In the genomic region with DNA sequence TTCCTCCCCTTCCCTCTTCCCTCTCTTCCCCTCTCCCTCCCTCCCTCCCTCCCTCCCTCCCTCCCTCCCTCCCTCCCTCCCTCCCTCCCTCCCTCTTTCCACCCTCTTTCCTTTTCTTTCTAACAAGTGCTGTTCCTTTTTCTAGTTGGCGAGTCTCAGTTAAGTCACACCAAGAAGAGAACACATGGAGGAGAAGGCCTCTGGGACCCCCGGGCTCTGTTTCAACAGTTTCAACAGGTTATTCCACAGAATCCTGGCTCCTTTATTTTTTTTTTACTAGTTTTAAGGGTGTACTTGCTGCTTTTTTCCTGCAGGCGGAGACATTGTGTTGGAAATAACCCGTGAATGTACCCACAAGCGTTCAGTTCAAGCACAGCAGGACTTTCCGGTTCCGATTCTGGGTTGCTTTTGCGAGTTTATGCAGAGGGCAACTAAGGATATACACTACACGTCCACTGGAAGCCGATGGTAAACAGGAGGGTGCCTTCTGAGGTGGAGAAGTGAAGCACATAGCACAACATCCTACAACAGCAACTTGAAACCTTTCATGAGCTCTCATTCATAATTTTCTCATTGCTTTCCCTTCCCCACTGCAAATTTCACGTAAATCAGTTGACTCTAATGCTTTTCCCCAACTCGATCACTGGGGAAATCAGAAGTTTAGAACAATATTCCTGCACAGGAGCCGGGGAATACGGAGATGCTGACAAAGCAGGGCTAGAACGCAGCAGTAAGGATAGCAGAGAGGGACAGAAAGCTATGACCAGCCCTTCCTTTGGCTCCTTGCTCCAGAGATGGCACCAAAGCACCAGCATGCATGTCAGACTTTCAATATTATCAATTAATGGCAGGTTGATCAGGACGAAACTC, we compare ENCODE assay signal across 8 mouse cellular contexts. TPM values are rescaled to one million over a fixed set of nuclear protein-coding genes. Genes with fewer than 3 reads are reported as not detected.
DNase-seq lines count a peak whose midpoint lies in the region; ATAC-seq and TF ChIP-seq lines count a peak whose summit lies in the region.

No protein-coding gene starts in this region.

- peak; percentile 56 for DNase-seq in MEL-GATA-1-ER (ENCODE audit: extremely low read depth, low read depth)
- peak; percentile 64 for DNase-seq in cerebellum, adult 2 months
- peak; percentile 44 to 83 for DNase-seq in frontal cortex, adult 2 months (ENCODE audit: extremely low spot score in 1 of 2, low spot score in 1 of 2)
- DNase-seq in layer of hippocampus, postnatal 10 days (ENCODE audit: low spot score in 2 of 2): peak; percentile 55 to 74
- DNase-seq in lung, postnatal 0 days (ENCODE audit: low spot score): peak; percentile 85
- peak; percentile 30 for DNase-seq in ovary, postnatal 36 days (ENCODE audit: low spot score)
- peak; percentile 59 for DNase-seq in thymus, postnatal 25 days

- H3K4me3 ChIP-seq in cerebellum, adult 2 months (replicated peaks; ENCODE audit: insufficient read depth, low read depth, low read length): peak overlapping the region; percentile 64
- peak overlapping the region; percentile 45 for H3K4me3 ChIP-seq in hindbrain, embryonic 12.5 days
- H3K4me3 ChIP-seq in lung, postnatal 0 days (ENCODE audit: low read depth, low read length): peak overlapping the region; percentile 36

- TF ChIP-seq CTCF in cerebellum, adult 2 months (IDR thresholded peaks at IDR 0.05; ENCODE audit: borderline replicate concordance, insufficient read depth, low read depth, low read length): peak; percentile 63; the same call in 1 of the 2 replicates
- TF ChIP-seq CTCF in lung, postnatal 0 days (IDR thresholded peaks at IDR 0.05): peak; percentile 83

- no peaks in the 10 kb centered on the region for H3K4me1 ChIP-seq in cerebellum, adult 2 months (ENCODE audit: control insufficient read depth, insufficient read depth, low read length)
- H3K4me1 ChIP-seq in hindbrain, embryonic 12.5 days: no peaks in the 10 kb centered on the region
- H3K4me1 ChIP-seq in lung, postnatal 0 days (ENCODE audit: insufficient read depth, low read depth, low read length): no peaks in the 10 kb centered on the region

- no peak for TF ChIP-seq POLR2A in cerebellum, adult 2 months (IDR thresholded peaks at IDR 0.05; ENCODE audit: borderline replicate concordance, insufficient read depth, low read length)

- peak overlapping the region; percentile 60 for H3K4me2 ChIP-seq in hindbrain, embryonic 12.5 days (replicated peaks)
- H3K4me2 ChIP-seq in lung, postnatal 0 days (replicated peaks; ENCODE audit: low read depth, low read length): peak overlapping the region; percentile 63

- H3K9me3 ChIP-seq in hindbrain, embryonic 12.5 days (replicated peaks): no peaks in the 10 kb centered on the region
- no peaks in the 10 kb centered on the region for H3K9me3 ChIP-seq in lung, postnatal 0 days (ENCODE audit: low read length)

- peak overlapping the region; percentile 56 for H3K9ac ChIP-seq in hindbrain, embryonic 12.5 days
- peak overlapping the region; percentile 35; the same call in 1 of the 2 replicates for H3K9ac ChIP-seq in lung, postnatal 0 days (replicated peaks; ENCODE audit: low read depth)

- ATAC-seq in hindbrain, embryonic 12.5 days (ENCODE audit: low FRiP score): peak; percentile 86
- peak; percentile 72 for ATAC-seq in lung, postnatal 0 days

- WGBS in cerebellum, adult 2 months: under 1% methylated on average over 16 of the region's 16 CpGs
- WGBS in hindbrain, embryonic 12.5 days: 2% methylated on average over 15 of the region's 16 CpGs
- WGBS in lung, postnatal 0 days: 2% methylated on average over 16 of the region's 16 CpGs

- H3K27ac ChIP-seq in cerebellum, adult 2 months (ENCODE audit: insufficient read depth, low read length): no peak overlapping the region
- H3K27ac ChIP-seq in hindbrain, embryonic 12.5 days: no peak overlapping the region
- H3K27ac ChIP-seq in lung, postnatal 0 days (ENCODE audit: low read length): no peak overlapping the region

- no peaks in the 10 kb centered on the region for H3K27me3 ChIP-seq in cerebellum, adult 2 months (ENCODE audit: control insufficient read depth, insufficient read depth, low read length)
- H3K27me3 ChIP-seq in hindbrain, embryonic 12.5 days: peaks cover 2% of the 10 kb centered on the region; the same call in 1 of the 2 replicates
- no peaks in the 10 kb centered on the region for H3K27me3 ChIP-seq in lung, postnatal 0 days (replicated peaks; ENCODE audit: insufficient read depth, low read length)

- no peaks in the 10 kb centered on the region for H3K36me3 ChIP-seq in hindbrain, embryonic 12.5 days
- H3K36me3 ChIP-seq in lung, postnatal 0 days (ENCODE audit: insufficient read depth, low read length): no peaks in the 10 kb centered on the region

- TF ChIP-seq EP300 in lung, postnatal 0 days (IDR thresholded peaks at IDR 0.05): no peak

RNA-seq across cellular contexts. Expression of gene Dtx4, which starts 16.7 kb away (rescaled TPM):
- polyA plus RNA-seq in cerebellum, adult 2 months (2012; rRNA removed): 11.4 and 11.5 TPM in 2 replicates
- polyA plus RNA-seq in frontal cortex, adult 2 months (2012; rRNA removed): 19.2 and 21.1 TPM in 2 replicates
- polyA plus RNA-seq in hindbrain, embryonic 12.5 days (2016; fragmentation: Nextera tagmentation; extraction: Ambion mirVana): 56.7 and 58.6 TPM in 2 replicates
- 10 to 100 TPM; 48.1 to 55.5 TPM for total RNA-seq in layer of hippocampus, postnatal 10 days (2021)
- 8.4 and 8.7 TPM in 2 replicates for polyA plus RNA-seq in lung, postnatal 0 days (2015; fragmentation: Nextera tagmentation; extraction: Ambion mirVana)

RNA-seq across cellular contexts. Expression of gene Fam111a, which starts 27.6 kb away (rescaled TPM):
- 0.46 and 0.65 TPM in 2 replicates for polyA plus RNA-seq in cerebellum, adult 2 months (2012; rRNA removed)
- 1.1 and 1.3 TPM in 2 replicates for polyA plus RNA-seq in frontal cortex, adult 2 months (2012; rRNA removed)
- 15.6 and 17.2 TPM in 2 replicates for polyA plus RNA-seq in hindbrain, embryonic 12.5 days (2016; fragmentation: Nextera tagmentation; extraction: Ambion mirVana)
- 1 to 10 TPM; 3.9 to 4.1 TPM for total RNA-seq in layer of hippocampus, postnatal 10 days (2021)
- polyA plus RNA-seq in lung, postnatal 0 days (2015; fragmentation: Nextera tagmentation; extraction: Ambion mirVana): 7.4 and 8.8 TPM in 2 replicates

RNA-seq across cellular contexts. Expression of gene Mpeg1, which starts 57.3 kb away (rescaled TPM):
- 3.3 and 3.6 TPM in 2 replicates for polyA plus RNA-seq in cerebellum, adult 2 months (2012; rRNA removed)
- 8.7 and 12.4 TPM in 2 replicates for polyA plus RNA-seq in frontal cortex, adult 2 months (2012; rRNA removed)
- 0.70 and 0.75 TPM in 2 replicates for polyA plus RNA-seq in hindbrain, embryonic 12.5 days (2016; fragmentation: Nextera tagmentation; extraction: Ambion mirVana)
- 1 to 10 TPM; 4.6 to 4.8 TPM for total RNA-seq in layer of hippocampus, postnatal 10 days (2021)
- polyA plus RNA-seq in lung, postnatal 0 days (2015; fragmentation: Nextera tagmentation; extraction: Ambion mirVana): 5.5 and 6.3 TPM in 2 replicates

Comparison
In these comparisons a context has a peak if more than half of its experiments do, and no peak if none do; other contexts are left out.
1. DNase-seq: peak in every context shown above with its lines; median percentile 85 in lung, postnatal 0 days; 64 in layer of hippocampus, postnatal 10 days; 64 in cerebellum, adult 2 months; 64 in frontal cortex, adult 2 months; 59 in thymus, postnatal 25 days; 56 in MEL-GATA-1-ER; 30 in ovary, postnatal 36 days.